Mouse (Mus musculus) lung, adult 2 months (tissue): Measurements from ENCODE around the gene Gm13306. TPM values are rescaled to one million over a fixed set of nuclear protein-coding genes. Genes with fewer than 3 reads are reported as not detected.
"Not testable (repeated sequence)": the region's sequence is repeated elsewhere in the genome, so short reads cannot be mapped to it uniquely, and the experiment has no call there.

Experiments used
- DNase-seq: peaks from one replicate; pipeline ENCODE4 v3.0.0; 2022
- H3K4me1 ChIP-seq: fragments of 200-500 bp; 2 replicates; pipeline ENCODE4 v1.6.1; 2011; ENCODE audit warnings: low read length; ENCODE audit not compliant: control insufficient read depth, insufficient read depth
- H3K4me3 ChIP-seq: fragments of 200-500 bp; replicated peaks from 2 replicates; pipeline ENCODE3; 2011; ENCODE audit warnings: low read depth, mild to moderate bottlenecking, control low read depth, low read length; ENCODE audit errors: extremely low read depth
- WGBS: fragments of 180-500 bp; shearing (Covaris S2); methylation state at CpG from one replicate; pipeline ENCODE4 v1.1.7; 2018; 5-methylcytosine and 5-hydroxymethylcytosine counted together
- polyA plus RNA-seq: library from polyadenylated mRNA; depleted of rRNA; stranded (reverse); fragments of >200 nt; gene quantifications from 2 replicates; pipeline ENCODE4 v1.2.3, GENCODE M21; 2012; rRNA removed

Gm13306 gene
- polyA plus RNA-seq, result not detected in 2 replicates

DNA sequence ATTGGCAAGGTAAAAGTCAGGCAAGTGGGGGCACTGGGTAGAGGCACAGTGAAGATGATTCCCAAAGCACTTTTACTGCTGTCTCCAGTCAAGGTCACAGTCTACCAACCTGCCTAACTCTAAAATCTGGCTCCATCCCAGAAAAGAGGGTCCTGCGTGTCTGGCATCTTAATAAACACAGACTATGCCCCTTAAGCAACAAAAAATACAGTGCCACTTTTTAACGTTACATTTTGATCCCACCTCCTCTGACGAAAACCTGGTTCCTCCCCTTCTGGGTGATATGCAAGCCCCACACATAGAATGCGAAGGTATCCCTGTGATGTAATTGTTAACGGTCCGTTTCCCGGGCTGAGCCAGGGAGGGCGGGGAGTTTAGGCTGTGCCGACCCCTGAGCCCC is at the start of gene Gm13306:
Gene Gm13306, plus strand, starts transcription at position 301 of the 400 bp plus-strand sequence.
- not testable (repeated sequence) for DNase-seq, H3K4me3 ChIP-seq, H3K4me1 ChIP-seq
- no CpG with 5 or more reads among the region's 9 CpGs for WGBS

GRCm38 (mm10) chr4:42114517-42114916 is 38.7 kb upstream of the Gm13306 start, which contains the start of gene Gm13304:
Gene Gm13304, plus strand, starts transcription at chr4:42114817.
- WGBS, result no CpG with 5 or more reads among the region's 5 CpGs
- H3K4me3 ChIP-seq, DNase-seq, H3K4me1 ChIP-seq: not testable (repeated sequence)

- not testable (repeated sequence) for H3K4me3 ChIP-seq, DNase-seq, H3K4me1 ChIP-seq
- no CpG with 5 or more reads among the region's 7 CpGs for WGBS
Observed at GRCm38 (mm10) chr4:42168503-42168902, 15.3 kb downstream of the Gm13306 start, which contains the start of gene Gm13305. Gene Gm13305, minus strand, starts transcription at chr4:42168603.

DNA sequence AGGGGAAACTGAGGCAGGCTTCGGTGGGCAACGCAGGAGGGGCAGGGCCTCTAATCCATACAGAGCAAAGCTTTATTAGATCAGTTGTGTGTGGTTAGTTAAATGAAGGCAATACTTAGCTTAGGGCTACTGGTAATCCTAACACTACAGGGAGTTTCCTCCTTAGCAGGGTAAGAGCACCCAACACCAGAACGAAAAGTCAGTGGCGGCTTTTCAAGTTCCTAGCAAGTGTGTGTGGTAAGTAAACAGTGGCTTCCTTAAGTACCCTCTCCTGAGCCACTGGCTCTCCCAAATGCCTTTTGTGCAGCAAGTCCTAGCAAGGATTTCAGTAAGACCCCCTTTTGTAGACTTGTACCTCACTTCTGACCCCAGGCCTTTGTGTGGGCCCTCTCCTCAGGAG is 25.0 kb downstream of the Gm13306 start:
- H3K4me3 ChIP-seq, H3K4me1 ChIP-seq, DNase-seq: not testable (repeated sequence)
- no CpG with 5 or more reads among the region's 4 CpGs for WGBS

DNA sequence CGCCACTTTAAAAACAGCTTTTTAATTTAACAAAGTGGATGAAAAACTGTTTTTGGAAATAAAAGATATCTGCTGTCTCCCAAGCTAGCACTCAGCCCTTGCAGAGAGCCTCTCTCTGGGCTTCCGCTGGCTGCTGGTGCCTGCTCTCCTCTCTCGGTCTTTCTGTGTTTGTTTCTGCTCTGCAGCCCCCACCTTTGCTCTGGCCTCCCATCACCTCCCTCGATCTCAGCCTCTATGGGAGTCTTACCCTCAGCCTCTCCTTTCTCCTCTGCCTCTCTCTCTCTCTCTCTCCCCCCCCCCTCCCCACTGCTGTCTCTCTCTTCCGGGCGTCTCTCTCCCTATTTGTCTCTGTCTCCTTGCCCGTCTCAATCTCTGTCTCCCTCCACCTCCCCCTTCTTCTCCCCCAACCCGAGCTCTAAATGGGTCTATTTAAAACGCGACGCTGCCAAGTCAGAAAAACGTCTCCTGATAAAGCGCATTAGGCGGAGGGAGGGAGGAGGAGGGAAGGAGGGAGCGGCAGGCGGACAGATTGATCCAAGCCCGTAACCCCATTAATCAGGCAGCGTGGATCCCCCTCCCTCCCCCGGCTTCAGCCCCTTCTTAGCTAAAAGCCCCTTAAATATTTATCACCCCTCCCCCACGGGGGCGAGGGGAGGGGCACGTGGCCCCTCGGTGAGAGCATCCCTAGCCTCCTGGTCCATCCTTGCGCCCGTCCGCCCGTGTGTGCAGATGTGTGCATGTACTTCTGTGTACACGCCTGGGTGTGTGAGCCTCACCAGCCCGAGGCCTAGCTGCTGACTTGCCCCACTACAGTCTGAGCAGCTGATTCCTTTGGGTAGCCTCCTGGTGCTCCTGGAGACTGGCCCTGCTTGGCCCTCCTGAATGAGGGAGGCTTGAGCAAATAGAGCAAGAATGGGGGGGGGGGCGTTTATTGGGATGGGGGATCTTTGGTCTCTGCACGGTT is 30.3 kb downstream of the Gm13306 start:
- not testable (repeated sequence) for H3K4me1 ChIP-seq, H3K4me3 ChIP-seq, DNase-seq
- no CpG with 5 or more reads among the region's 31 CpGs for WGBS

DNA sequence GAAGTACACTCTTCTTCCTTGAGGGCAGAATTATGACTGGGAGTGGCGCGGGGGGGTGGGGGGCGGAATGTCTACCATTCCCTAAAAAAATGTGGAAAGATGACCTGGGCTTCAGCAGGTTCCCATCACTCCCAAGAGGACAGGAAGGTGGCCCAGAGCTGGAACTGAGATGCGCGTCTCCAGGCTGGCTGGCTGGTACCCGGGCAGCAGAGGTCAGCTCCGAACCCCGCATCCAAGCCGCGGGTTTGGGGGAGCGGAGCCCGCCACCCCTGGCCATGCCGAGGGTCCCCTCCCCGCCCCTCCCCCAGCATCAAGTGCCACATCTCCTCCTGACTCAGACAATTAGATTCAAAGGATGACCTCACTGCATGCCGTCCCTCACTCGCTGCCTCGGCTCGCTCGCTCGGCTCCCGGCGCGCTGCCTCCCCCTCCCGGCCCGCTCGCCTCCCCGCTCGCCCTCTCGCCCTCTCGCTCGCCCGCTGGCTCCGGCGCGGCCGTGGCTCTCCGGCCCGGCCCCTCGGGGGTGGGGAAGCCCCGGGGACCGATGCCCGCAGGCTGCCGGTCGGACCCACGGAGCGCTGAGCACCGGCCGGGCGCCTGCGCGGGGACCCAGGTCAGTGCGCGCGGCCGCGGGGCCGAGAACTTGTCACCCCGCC is 31.2 kb downstream of the Gm13306 start:
- not testable (repeated sequence) for DNase-seq, H3K4me3 ChIP-seq, H3K4me1 ChIP-seq
- WGBS, result no CpG with 5 or more reads among the region's 58 CpGs

DNA sequence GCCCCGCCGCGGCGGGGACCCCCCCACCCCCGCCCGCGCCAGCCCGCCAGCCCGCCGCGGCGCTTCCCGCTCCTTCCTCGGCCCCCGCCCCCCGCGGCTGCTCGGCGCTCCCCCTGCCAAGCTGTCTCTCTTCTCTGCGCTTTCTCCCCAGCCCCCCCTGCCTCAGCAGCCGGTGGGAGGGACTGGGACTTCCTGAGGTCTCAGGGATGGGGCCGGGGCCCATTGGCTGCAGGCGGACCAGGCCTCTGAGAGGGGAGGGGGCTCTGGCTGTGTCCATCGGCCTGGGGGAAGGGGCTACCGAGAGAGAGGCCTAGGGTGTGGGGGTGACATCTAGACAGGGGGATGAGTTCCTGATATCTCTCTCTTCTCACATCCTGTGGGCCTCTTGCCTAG is 31.7 kb downstream of the Gm13306 start:
- DNase-seq, H3K4me1 ChIP-seq, H3K4me3 ChIP-seq: not testable (repeated sequence)
- WGBS, result no CpG with 5 or more reads among the region's 25 CpGs

Other genes with a start within 250 kb of the Gm13306 start
- 2.7 and 15.2 TPM in 2 replicates for gene Gm21541, start 249.8 kb upstream of the Gm13306 start, polyA plus RNA-seq
- 5.4 and 6.0 TPM in 2 replicates for gene Gm20878, start 211.9 kb upstream of the Gm13306 start, polyA plus RNA-seq
- 0.35 and 0.51 TPM in 2 replicates for gene Fam205a4, start 187.4 kb upstream of the Gm13306 start, polyA plus RNA-seq
- 0.12 TPM in 1 of 2 replicates, not detected in the other for gene Gm21093, start 118.7 kb upstream of the Gm13306 start, polyA plus RNA-seq
- not detected in 2 replicates for gene Gm3893, start 62.2 kb upstream of the Gm13306 start, polyA plus RNA-seq
- not detected in 2 replicates for gene Gm13304, start 38.6 kb upstream of the Gm13306 start, polyA plus RNA-seq
- gene Gm13305, start 15.2 kb downstream of the Gm13306 start, polyA plus RNA-seq, result 0.15 and 0.63 TPM in 2 replicates
- gene Gm10600, start 87.2 kb downstream of the Gm13306 start, polyA plus RNA-seq, result not detected in 2 replicates
- gene Ccl21b, start 102.3 kb downstream of the Gm13306 start, polyA plus RNA-seq, result 4.7 and 12.9 TPM in 2 replicates
- gene Gm21953, start 140.8 kb downstream of the Gm13306 start, polyA plus RNA-seq, result not detected in 2 replicates
- not detected in 2 replicates for gene Fam205a3, start 164.9 kb downstream of the Gm13306 start, polyA plus RNA-seq